Mouse (Mus musculus) stomach, embryonic 16.5 days (tissue): ENCODE measurements around the gene Unc5cl. TPM values are rescaled to one million over a fixed set of nuclear protein-coding genes. Genes with fewer than 3 reads are reported as not detected.
A peak's percentile ranks its signal among the peaks of the same experiment; 100 is the strongest.

Experiments used
- ATAC-seq: fragments of 200-750 bp; cut with Nextera tagmentation; 2 replicates; pipeline ENCODE4 v1.8.0; 2017; ENCODE audit warnings: moderate number of reproducible peaks, moderate TSS enrichment; ENCODE audit not compliant: insufficient read depth, low FRiP score
- H3K27ac ChIP-seq: fragments of 300-500 bp; sonication (generic); 2 replicates; pipeline ENCODE4 v1.5.1; 2014; ENCODE audit warnings: low read length
- H3K27me3 ChIP-seq: fragments of 300-500 bp; sonication (generic); 2 replicates; pipeline ENCODE4 v1.6.1; 2014; ENCODE audit warnings: low read length, control low read depth, mixed read lengths; ENCODE audit not compliant: control insufficient read depth, insufficient read depth
- H3K36me3 ChIP-seq: fragments of 300-500 bp; sonication (generic); 2 replicates; pipeline ENCODE4 v1.6.1; 2014; ENCODE audit warnings: low read length; ENCODE audit not compliant: control insufficient read depth, insufficient read depth
- H3K4me1 ChIP-seq: fragments of 300-500 bp; sonication (generic); 2 replicates; pipeline ENCODE4 v1.6.1; 2014; ENCODE audit warnings: low read length, control low read depth, mixed read lengths; ENCODE audit not compliant: control insufficient read depth, insufficient read depth
- H3K4me2 ChIP-seq: fragments of 300-500 bp; sonication (generic); 2 replicates; pipeline ENCODE4 v1.6.1; 2014; ENCODE audit warnings: low read depth, low read length, mixed read lengths
- H3K4me3 ChIP-seq: fragments of 300-500 bp; sonication (generic); replicated peaks from 2 replicates; pipeline ENCODE4 v1.5.1; 2014; ENCODE audit warnings: mild to moderate bottlenecking, low read length
- H3K9ac ChIP-seq: fragments of 300-500 bp; sonication (generic); 2 replicates; pipeline ENCODE4 v1.6.1; 2014; ENCODE audit warnings: low read length
- H3K9me3 ChIP-seq: fragments of 300-500 bp; sonication (generic); replicated peaks from 2 replicates; pipeline ENCODE4 v1.6.1; 2016; ENCODE audit warnings: low read length, control low read depth; ENCODE audit not compliant: control insufficient read depth
- WGBS: fragments of 180-500 bp; shearing (Covaris S2); extraction: QIAGEN DNeasy Blood & Tissue Kit; methylation state at CpG from one replicate; pipeline ENCODE4 v1.1.7; 2014; 5-methylcytosine and 5-hydroxymethylcytosine counted together
- polyA plus RNA-seq: library from polyadenylated mRNA; unstranded; fragments of >200 nt; fragmentation: Nextera tagmentation; extraction: Ambion mirVana; gene quantifications from 2 replicates; pipeline ENCODE4 v1.2.1, GENCODE M21; 2015

Unc5cl gene
- polyA plus RNA-seq, 1 experiment from 2014 or later, result 13.7 TPM

DNA sequence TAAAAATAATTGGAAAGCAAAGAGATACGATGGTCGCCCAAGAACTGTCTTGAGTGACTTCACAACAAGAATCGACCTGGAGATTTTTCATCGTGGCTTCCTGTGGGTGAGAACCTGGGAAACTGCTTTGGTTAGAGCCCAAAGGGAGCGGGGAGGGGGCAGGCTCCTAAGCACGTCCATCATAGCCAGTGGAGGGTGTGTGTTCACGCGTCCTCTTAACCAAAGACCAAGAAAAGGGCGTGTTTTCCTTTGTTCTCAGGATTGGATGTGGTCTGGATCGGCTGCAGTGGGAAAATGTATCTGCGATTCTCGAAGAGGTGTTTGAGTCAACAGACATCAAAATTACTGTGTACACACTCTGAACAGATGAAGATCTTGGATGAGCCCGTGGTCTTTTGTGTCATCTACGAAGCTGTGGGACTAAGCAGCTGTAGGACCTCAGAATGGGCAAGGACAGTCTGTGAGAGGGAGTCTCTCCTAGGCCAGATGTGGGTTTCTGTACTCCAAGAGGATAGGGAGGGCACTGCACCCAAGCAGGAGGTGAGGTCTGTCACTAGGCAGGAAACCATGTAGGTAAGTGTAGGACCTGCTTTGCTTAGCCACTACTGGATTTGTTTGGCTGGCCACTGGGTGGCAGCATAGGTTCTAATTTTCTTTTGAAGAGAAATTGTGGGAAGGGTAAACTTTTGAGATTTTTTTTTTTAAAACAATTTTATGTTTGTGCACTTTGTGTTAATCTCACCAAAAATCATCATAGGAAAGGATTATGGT, 38.1 kb upstream of the Unc5cl start:
- 74% methylated on average over 14 of the region's 14 CpGs for WGBS
- H3K27ac ChIP-seq, result no peak overlapping the region
- H3K9me3 ChIP-seq, result no peaks in the 10 kb centered on the region
- H3K4me3 ChIP-seq, result no peak overlapping the region
- H3K9ac ChIP-seq, result no peak overlapping the region
- H3K4me1 ChIP-seq, result peaks cover 14% of the 10 kb centered on the region
- H3K36me3 ChIP-seq, result 0 out of 2 replicates have a peak, but pooled peaks cover 6% of the 10 kb centered on the region
- peak; percentile 70; the same call in 1 of the 2 replicates for ATAC-seq
- H3K4me2 ChIP-seq, result no peak overlapping the region
- H3K27me3 ChIP-seq, result no peaks in the 10 kb centered on the region

DNA sequence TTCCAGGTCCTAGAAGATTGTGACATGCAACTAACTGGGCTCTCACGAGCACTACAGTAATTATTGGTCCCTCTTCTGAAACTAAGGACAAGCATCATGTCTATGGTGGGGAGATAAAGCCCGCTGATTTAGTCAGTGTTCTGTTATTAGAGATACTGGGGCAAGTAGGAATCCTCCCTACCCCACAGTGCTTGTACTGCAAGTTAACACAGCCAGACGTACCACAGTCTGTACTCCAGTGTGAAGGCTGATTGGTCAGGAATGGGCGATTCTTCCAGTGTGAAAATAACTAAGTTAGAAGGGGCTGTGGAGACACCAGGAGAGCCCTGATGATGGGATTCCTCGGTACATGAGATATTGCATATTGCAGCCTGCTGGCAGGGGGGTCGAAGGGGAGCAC, 37.2 kb upstream of the Unc5cl start:
- Histone ChIP-seq H3K4me2 (no peak overlapping the region), H3K36me3 (0 out of 2 replicates have a peak, but pooled peaks cover 6% of the 10 kb centered on the region), H3K4me3 (no peak overlapping the region), H3K4me1 (0 out of 2 replicates have a peak, but pooled peaks cover 8% of the 10 kb centered on the region), H3K9ac (no peak overlapping the region), H3K27me3 (no peaks in the 10 kb centered on the region), H3K9me3 (no peaks in the 10 kb centered on the region), H3K27ac (peak overlapping the region; percentile 78; the same call in 1 of the 2 replicates)
- 80% methylated on average over 6 of the region's 6 CpGs for WGBS
- ATAC-seq, result no peak

- Histone ChIP-seq H3K27ac (peak overlapping the region; percentile 78), H3K9ac (peak overlapping the region; percentile 46; the same call in 1 of the 2 replicates)
These were observed 36.5 kb upstream of the Unc5cl start for GRCm38 (mm10) chr17:48418174-48418573.

DNA sequence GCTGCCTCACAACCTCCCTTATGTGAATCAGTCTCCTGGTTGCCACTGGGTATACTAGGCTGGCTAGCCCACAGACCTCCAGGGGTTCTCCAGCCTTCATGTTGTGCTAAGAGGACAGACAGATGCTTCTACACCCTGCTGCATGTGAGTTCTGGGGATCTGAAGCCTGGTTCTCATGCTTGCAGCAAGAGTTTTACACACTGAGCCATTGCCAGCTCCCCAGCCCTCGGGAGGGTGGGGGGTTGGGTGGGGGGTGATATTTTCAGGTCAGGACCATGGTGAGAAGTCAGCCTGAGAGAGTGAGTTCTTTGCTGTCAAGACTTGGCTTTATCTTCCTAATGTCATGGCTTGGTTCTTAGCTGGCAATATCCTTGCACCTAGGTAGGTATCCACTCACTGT, 35.9 kb upstream of the Unc5cl start:
- WGBS, result 68% methylated on average over 1 of the region's 1 CpGs
- no peak for ATAC-seq
- peak overlapping the region; percentile 33 for H3K4me2 ChIP-seq
- H3K9ac ChIP-seq, result peak overlapping the region; percentile 38; the same call in 1 of the 2 replicates
- H3K9me3 ChIP-seq, result no peaks in the 10 kb centered on the region
- no peaks in the 10 kb centered on the region for H3K27me3 ChIP-seq
- H3K4me3 ChIP-seq, result no peak overlapping the region
- H3K4me1 ChIP-seq, result 0 out of 2 replicates have a peak, but pooled peaks cover 8% of the 10 kb centered on the region
- H3K27ac ChIP-seq, result peak overlapping the region; percentile 78
- H3K36me3 ChIP-seq, result 0 out of 2 replicates have a peak, but pooled peaks cover 6% of the 10 kb centered on the region

More at GRCm38 (mm10) chr17:48418174-48418573, 36.5 kb upstream of the Unc5cl start:
- Histone ChIP-seq H3K4me3 (0 out of 2 replicates have a peak overlapping the region, but pooled peaks have one; percentile 6), H3K36me3 (0 out of 2 replicates have a peak, but pooled peaks cover 6% of the 10 kb centered on the region), H3K4me2 (peak overlapping the region; percentile 33), H3K27me3 (no peaks in the 10 kb centered on the region), H3K4me1 (0 out of 2 replicates have a peak, but pooled peaks cover 8% of the 10 kb centered on the region), H3K9me3 (no peaks in the 10 kb centered on the region)
- 54% methylated on average over 7 of the region's 7 CpGs for WGBS
- peak; percentile 80; the same call in 1 of the 2 replicates for ATAC-seq

DNA sequence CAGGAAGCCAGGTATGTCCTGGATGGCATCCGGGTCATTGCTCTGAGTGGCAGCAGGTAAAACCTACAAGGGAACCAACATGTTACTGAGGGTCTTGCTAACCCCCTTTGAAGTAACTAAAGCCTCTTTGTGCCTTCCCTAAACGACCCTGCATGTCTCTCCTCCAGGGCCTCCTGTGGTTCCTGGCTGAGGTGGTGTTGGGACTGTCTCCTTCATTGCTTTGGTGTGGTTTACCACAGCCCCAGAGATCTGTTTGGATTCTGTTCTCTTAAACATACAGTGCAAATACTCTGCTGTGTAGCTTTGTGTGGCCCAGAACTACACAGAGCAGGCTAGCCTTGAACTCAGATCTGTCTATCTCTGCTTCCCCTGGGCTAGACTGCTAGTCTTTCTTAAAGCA, 35.1 kb upstream of the Unc5cl start:
- no peak overlapping the region for H3K4me3 ChIP-seq
- no peak for ATAC-seq
- H3K9me3 ChIP-seq, result no peaks in the 10 kb centered on the region
- H3K36me3 ChIP-seq, result 0 out of 2 replicates have a peak, but pooled peaks cover 6% of the 10 kb centered on the region
- H3K27me3 ChIP-seq, result no peaks in the 10 kb centered on the region
- H3K4me1 ChIP-seq, result 0 out of 2 replicates have a peak, but pooled peaks cover 8% of the 10 kb centered on the region
- no peak overlapping the region for H3K27ac ChIP-seq
- no peak overlapping the region for H3K9ac ChIP-seq
- 65% methylated on average over 2 of the region's 2 CpGs for WGBS
- H3K4me2 ChIP-seq, result no peak overlapping the region

GRCm38 (mm10) chr17:48424237-48424636, 30.5 kb upstream of the Unc5cl start:
- Histone ChIP-seq H3K4me1 (peaks cover 32% of the 10 kb centered on the region), H3K27ac (no peak overlapping the region), H3K4me3 (no peak overlapping the region), H3K27me3 (no peaks in the 10 kb centered on the region), H3K9me3 (no peaks in the 10 kb centered on the region), H3K4me2 (no peak overlapping the region), H3K36me3 (no peaks in the 10 kb centered on the region), H3K9ac (no peak overlapping the region)
- ATAC-seq, result no peak
- 83% methylated on average over 9 of the region's 9 CpGs for WGBS

GRCm38 (mm10) chr17:48425823-48426612, 28.7 kb upstream of the Unc5cl start:
- H3K9me3 ChIP-seq, result no peaks in the 10 kb centered on the region
- 26% methylated on average over 9 of the region's 9 CpGs for WGBS
- H3K4me3 ChIP-seq, result no peak overlapping the region
- peak; percentile 74; the same call in 1 of the 2 replicates for ATAC-seq
- H3K9ac ChIP-seq, result peak overlapping the region; percentile 44
- no peaks in the 10 kb centered on the region for H3K27me3 ChIP-seq
- H3K4me1 ChIP-seq, result peaks cover 44% of the 10 kb centered on the region
- peak overlapping the region; percentile 15; the same call in 1 of the 2 replicates for H3K4me2 ChIP-seq
- peak overlapping the region; percentile 93 for H3K27ac ChIP-seq
- H3K36me3 ChIP-seq, result no peaks in the 10 kb centered on the region

GRCm38 (mm10) chr17:48426991-48427750, 27.5 kb upstream of the Unc5cl start:
- H3K4me3 ChIP-seq, result no peak overlapping the region
- H3K36me3 ChIP-seq, result no peaks in the 10 kb centered on the region
- no peak overlapping the region for H3K4me2 ChIP-seq
- ATAC-seq, result 0 out of 2 replicates have a peak, but pooled peaks have one; percentile 24
- peak overlapping the region; percentile 24 for H3K9ac ChIP-seq
- peak overlapping the region; percentile 70 for H3K27ac ChIP-seq
- peaks cover 55% of the 10 kb centered on the region for H3K4me1 ChIP-seq
- H3K9me3 ChIP-seq, result no peaks in the 10 kb centered on the region
- no peaks in the 10 kb centered on the region for H3K27me3 ChIP-seq
- 56% methylated on average over 13 of the region's 13 CpGs for WGBS
